Mouse (Mus musculus): ENCODE measurements around the gene Snupn. TPM values are rescaled to one million over a fixed set of nuclear protein-coding genes. Genes with fewer than 3 reads are reported as not detected.
A peak's percentile ranks its signal among the peaks of the same experiment; 100 is the strongest.
"Not testable (repeated sequence)": the region's sequence is repeated elsewhere in the genome, so short reads cannot be mapped to it uniquely, and the experiment has no call there.

Gene Snupn
- total RNA-seq, 2 experiments from 2014 or later = 16.7 to 16.9 TPM

DNA sequence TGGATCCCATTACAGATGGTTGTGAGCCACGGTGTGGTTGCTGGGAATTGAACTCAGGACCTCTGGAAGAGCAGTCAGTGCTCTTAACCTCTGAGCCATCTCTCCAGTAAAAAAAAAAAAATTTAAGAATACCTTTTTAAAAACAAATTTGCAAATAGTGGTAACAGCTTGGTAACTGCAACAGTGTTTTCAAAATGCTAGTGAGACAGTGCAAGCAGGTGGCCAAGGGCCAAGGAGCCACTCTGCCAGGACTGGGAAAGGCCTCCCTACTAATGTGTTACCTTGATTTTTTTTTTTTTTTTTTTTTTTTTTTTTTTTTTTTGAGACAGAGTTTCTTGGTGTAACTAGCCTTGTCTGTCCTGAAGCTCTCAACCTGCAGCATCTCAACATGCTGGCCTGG, 46.5 kb downstream of the Snupn start:
- peak; percentile 10 for DNase-seq
- intact Hi-C loops (cut with DNase I) = not testable (repeated sequence)

DNA sequence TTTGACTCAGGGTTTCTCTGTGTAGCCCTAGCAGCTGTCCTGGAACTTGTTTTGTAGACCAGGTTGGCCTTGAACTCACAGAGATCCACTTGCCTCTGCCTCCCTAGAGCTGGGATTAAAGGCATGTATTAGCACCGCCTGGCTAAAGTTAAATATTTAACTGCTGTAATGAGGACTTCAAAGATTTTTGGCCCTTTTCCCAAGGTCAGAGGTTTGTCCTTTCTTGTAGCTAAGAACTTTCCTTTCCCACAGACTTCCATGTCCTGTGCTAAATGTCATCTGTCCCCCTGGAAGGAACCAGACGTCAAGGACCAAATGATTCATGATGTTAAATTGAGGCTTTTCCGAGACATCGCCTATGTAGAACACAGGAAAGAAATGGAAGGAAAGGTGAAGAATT, 52.3 kb downstream of the Snupn start:
- DNase-seq = no peak
- intact Hi-C loops (cut with DNase I) = no loop called here

DNA sequence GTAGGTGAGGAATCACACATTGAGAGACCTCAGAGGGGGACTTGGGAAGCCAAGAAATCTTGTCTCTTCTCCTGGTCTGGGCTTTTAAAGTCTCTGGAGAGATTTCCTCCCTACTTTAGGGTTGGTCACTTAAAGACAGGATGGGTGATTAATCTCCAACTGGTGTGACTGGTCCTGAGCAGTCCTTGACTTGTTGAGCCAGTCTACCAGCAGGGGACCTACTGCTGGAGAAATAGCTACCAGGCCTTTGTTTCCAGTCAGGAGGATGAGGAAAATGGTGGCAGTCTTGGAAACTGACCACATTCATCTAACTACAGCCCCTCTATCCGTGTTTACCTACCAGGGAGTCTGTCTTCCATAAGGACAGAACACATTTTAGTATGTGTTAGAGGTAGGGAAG, 61.7 kb downstream of the Snupn start:
- no peak for DNase-seq
- intact Hi-C loops (cut with DNase I) = no loop called here

DNA sequence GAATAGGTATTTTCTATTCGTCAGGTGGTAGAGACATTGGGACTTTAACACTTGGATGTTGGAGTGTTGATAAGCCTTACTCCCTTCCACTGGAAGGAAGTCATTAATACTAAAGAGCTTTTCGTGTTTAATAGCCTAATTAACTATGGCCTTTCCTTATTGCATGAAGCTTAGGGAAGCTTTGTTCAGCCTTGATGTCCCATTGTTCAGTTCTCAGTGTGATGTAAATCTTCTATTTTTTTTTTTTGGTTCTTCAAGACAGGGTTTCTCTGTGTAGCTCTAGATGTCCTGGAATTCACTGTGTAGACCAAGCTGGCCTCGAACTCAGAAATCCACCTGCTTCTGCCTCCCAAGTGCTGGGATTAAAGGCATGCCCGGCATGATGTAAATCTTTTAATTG, 62.2 kb downstream of the Snupn start:
- intact Hi-C loops (cut with DNase I) = no loop called here

DNA sequence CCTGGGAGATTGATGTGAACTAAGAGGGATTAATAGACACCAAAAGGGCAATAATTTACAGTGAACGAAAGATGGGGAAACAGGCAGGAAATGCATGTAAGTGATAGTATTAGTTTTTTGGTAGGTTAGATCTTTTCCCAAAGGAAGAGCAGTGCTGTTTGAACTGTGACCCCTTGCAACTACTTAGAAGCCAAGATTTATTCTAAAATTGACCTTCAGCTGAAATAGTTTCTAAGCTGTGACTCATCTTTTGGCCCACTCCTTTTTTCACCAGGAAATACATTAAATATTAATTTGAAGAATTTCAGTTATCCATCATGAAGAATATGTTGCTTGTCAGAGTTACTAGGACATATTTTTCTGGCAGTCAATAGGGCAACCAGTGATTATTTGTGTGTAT, 63.1 kb downstream of the Snupn start:
- intact Hi-C loops (cut with DNase I) = no loop called here
- DNase-seq = no peak

More for the DNA sequence above, 62.2 kb downstream of the Snupn start:
- DNase-seq = no peak

DNA sequence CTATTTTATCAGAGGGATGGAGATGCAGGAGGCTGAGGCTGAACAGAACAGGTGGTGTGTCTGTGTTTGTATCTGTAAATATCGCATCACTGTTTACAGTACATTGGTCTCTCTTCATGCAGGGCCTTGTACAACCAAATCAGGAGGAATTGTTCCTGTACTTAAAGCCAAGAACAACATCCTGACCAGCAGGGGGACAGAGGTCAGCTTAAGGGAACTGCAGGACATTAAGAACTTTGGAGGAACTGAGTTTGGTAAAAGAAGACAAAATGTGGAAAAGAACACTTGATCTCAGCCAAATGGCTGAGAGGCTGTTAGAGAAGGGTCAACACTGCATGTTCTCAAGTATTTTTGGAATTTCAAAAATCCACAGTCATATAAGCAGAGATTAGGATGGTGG, 64.1 kb downstream of the Snupn start:
- DNase-seq = no peak
- intact Hi-C loops (cut with DNase I) = no loop called here

DNA sequence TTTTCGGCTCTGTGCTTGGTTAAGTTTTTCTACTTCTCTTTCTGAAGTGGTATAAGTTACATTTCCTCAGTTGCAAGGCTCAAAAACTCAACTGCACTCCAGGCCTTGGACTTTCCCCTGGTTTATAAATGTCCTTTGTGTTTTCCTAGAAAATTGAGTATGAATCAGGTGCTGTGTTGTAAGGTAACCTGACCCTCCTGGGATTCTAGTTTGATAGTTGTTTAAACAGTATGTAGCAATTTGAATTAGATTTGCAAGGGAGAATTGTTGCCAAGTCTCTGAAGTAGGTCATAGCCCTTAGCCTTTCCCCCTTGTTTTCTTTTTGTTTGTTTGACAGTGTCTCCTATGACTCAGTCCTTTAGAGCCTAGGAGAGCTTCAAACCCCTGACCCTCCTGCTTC, 67.0 kb downstream of the Snupn start:
- intact Hi-C loops (cut with DNase I) = no loop called here

DNA sequence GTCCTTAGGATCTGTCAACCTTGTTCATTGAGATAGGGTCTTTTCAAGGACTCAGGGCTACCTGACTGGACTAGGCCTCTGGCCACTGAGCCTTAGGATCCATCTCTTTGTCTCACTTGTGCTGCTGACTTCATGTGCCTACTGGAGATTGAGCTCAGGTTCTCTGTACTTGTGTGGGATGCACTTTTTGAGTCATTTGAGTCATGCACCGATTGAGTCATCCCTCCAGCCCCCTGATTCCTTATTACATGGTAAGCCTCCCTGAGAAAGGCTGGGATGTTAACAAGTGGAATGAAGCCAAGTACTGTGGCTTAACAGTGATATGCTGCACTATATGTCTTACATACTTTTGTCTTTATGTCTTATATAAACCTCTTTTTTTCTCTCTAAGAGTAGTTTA, 81.1 kb downstream of the Snupn start:
- no peak for DNase-seq
- intact Hi-C loops (cut with DNase I) = no loop called here

More for the DNA sequence above, 67.0 kb downstream of the Snupn start:
- no peak for DNase-seq

Other genes with a start within 250 kb of the Snupn start
- gene Lingo1, start 154.4 kb upstream of the Snupn start, total RNA-seq (2021) = 100 to 1,000 TPM; 224 to 247 TPM
- gene Odf3l1, start 86.2 kb upstream of the Snupn start, total RNA-seq (2021) = not detected
- gene Cspg4, start 85.8 kb upstream of the Snupn start, total RNA-seq (2021) = 10 to 100 TPM; 21.8 to 23.7 TPM
- gene Snx33, start 22.5 kb upstream of the Snupn start, total RNA-seq (2021) = 1 to 10 TPM; 3.1 to 3.8 TPM
- gene Imp3, start 13.4 kb upstream of the Snupn start, total RNA-seq (2021) = 10 to 100 TPM; 52.1 to 53.0 TPM
- 10 to 100 TPM; 39.2 to 41.3 TPM for gene Ptpn9, start 44.0 kb downstream of the Snupn start, total RNA-seq (2021)
- 10 to 100 TPM; 42.4 to 45.8 TPM for gene Sin3a, start 121.2 kb downstream of the Snupn start, total RNA-seq (2021)
- gene Man2c1, start 179.8 kb downstream of the Snupn start, total RNA-seq (2021) = 100 to 1,000 TPM; 190 to 207 TPM
- 1 to 10 TPM; 7.6 to 8.8 TPM for gene Neil1, start 197.4 kb downstream of the Snupn start, total RNA-seq (2021)
- gene Commd4, start 207.5 kb downstream of the Snupn start, total RNA-seq (2021) = 100 to 1,000 TPM in 1 of 2 experiments, 10 to 100 TPM in 1; 99.8 to 101 TPM

Measured in left cerebral cortex, postnatal 4 days (tissue).